In the genomic region with DNA sequence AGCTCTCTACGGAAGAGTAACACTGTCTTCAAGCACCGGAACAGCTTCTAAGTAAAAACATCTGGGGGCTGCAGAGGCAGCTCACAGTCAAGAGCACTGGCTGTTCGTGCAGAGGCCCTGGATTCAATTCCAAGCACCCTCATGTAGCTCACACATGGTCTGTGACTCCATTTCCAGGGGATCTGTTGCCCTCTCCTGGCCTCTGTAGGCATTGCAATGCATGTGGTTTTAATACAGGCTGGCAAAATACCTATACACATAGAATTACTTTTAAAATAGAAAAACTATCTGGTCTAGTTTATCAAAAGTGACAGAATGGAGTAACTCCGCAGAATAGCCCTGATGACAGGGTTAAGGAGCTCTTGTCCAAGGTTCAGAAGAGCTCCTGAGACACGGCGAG, we compare ENCODE assay signal across 11 mouse cellular contexts. TPM values are rescaled to one million over a fixed set of nuclear protein-coding genes. Genes with fewer than 3 reads are reported as not detected.
DNase-seq lines count a peak whose midpoint lies in the region; ATAC-seq and TF ChIP-seq lines count a peak whose summit lies in the region.
"Had no signal": no experiment of that assay in that cellular context is flagged by ENCODE, and none has a peak within 500 bp of the region (broad histone marks: within the 10 kb centered on the region; RNA-seq: fewer than 3 reads in every experiment).

No protein-coding gene starts in this region.

- 92% methylated on average over 6 of the region's 6 CpGs for WGBS in lung, adult 2 months

- TF ChIP-seq CTCF in lung, adult 2 months (IDR thresholded peaks at IDR 0.05; ENCODE audit: insufficient read depth, low read length) = peak; percentile 27; the same call in 1 of the 2 replicates

- H3K4me3 ChIP-seq in lung, adult 2 months (replicated peaks; ENCODE audit: extremely low read depth, low read depth, low read length) = no peak overlapping the region
- H3K4me3 ChIP-seq: neural tube, embryonic 13.5 days had no signal

- ATAC-seq in megakaryocyte progenitor cell, adult 5-6 weeks (replicated peaks; ENCODE audit: poor library complexity) = peak; percentile 80
- ATAC-seq: hindbrain, embryonic 16.5 days had no signal

- DNase-seq in cerebellum, adult 9-10 months = peak; percentile 14
- DNase-seq in cerebellum, adult 11 months = no peak
- peak; percentile 15 for DNase-seq in lung, adult 2 months
- no peak for DNase-seq in lung, postnatal 10 days
- DNase-seq in MEL-GATA-1-ER (ENCODE audit: extremely low read depth, low read depth) = peak; percentile 23
- no peak for DNase-seq in ovary, adult 18-20 months (ENCODE audit: low spot score)
- DNase-seq in left cerebral cortex, adult 9 months (ENCODE audit: low spot score in 2 of 2) = no peak
- DNase-seq: gastrocnemius, postnatal 36 days had no signal

- no peaks in the 10 kb centered on the region for H3K4me1 ChIP-seq in lung, adult 2 months (ENCODE audit: control insufficient read depth, insufficient read depth, low read length)
- H3K4me1 ChIP-seq: neural tube, embryonic 13.5 days had no signal

- no peak for TF ChIP-seq POLR2A in lung, adult 2 months (IDR thresholded peaks at IDR 0.05; ENCODE audit: borderline replicate concordance, extremely low read depth, low read depth, low read length)

RNA-seq across cellular contexts. Expression of gene Katnal1, which starts 49.9 kb away (rescaled TPM):
- 5.1 TPM in 2 replicates for polyA plus RNA-seq in lung, adult 2 months (2012; rRNA removed)
- 5.6 and 6.5 TPM in 2 replicates for total RNA-seq in megakaryocyte progenitor cell, adult 5-6 weeks (2015)
- total RNA-seq in megakaryocyte progenitor cell, adult 5-6 weeks (2017) = 6.9 and 9.0 TPM in 2 replicates

Comparison
In these comparisons a context has a peak if more than half of its experiments do, and no peak if none do; other contexts are left out.
1. DNase-seq: peak in cerebellum, adult 9-10 months (single experiment), lung, adult 2 months (single experiment) and MEL-GATA-1-ER (single experiment); none in cerebellum, adult 11 months (single experiment), lung, postnatal 10 days (single experiment), ovary, adult 18-20 months (single experiment) and left cerebral cortex, adult 9 months (0 of 2).